Mouse (Mus musculus): ENCODE measurements around the gene Clstn1. TPM values are rescaled to one million over a fixed set of nuclear protein-coding genes. Genes with fewer than 3 reads are reported as not detected.
A peak's percentile ranks its signal among the peaks of the same experiment; 100 is the strongest.

The Clstn1 gene
- polyA plus RNA-seq, 1 experiment from 2014 or later, result 61.9 TPM

GRCm38 (mm10) chr4:149586783-149587595 lies 721 bp downstream of the Clstn1 start:
- ATAC-seq, result peak; percentile 63
- no peaks in the 10 kb centered on the region for H3K36me3 ChIP-seq
- peak overlapping the region; percentile 92 for H3K27ac ChIP-seq
- peaks cover 22% of the 10 kb centered on the region for H3K27me3 ChIP-seq
- peak overlapping the region; percentile 86 for H3K4me3 ChIP-seq (replicated peaks)
- peak overlapping the region; percentile 96 for H3K4me2 ChIP-seq (replicated peaks)
- peaks cover 33% of the 10 kb centered on the region for H3K4me1 ChIP-seq (replicated peaks)
- under 1% methylated on average over 72 of the region's 72 CpGs for WGBS
- no peaks in the 10 kb centered on the region for H3K9me3 ChIP-seq
- H3K9ac ChIP-seq (replicated peaks), result peak overlapping the region; percentile 96

DNA sequence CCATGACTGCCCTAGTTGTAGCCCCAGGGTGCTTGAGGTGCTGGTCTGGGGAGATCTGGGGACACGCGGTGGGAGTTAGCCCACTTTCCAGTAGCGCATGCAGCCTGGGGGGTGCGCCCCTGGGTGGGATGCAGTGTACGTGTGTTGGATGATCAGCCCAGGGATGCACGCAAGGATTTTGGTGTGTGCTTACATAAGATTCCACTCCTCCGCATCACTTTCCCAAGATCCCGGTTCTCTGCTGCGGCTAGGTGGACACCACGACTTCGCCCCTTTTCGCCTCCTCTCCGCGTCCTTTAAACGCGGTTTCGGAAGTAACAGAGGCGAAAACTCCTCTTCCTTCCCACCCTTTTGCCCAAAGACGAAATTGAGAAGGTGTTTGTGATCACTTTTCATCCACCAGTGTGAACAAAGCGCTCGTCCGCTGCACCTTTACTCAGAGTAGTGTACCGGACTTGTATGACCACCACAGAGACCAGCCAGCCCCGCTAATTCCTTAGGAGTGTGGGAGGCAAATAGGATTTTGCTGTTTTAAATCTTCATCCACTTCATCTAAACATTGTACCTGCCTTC lies 1.4 kb downstream of the Clstn1 start:
- 2% methylated on average over 24 of the region's 24 CpGs for WGBS
- no peaks in the 10 kb centered on the region for H3K9me3 ChIP-seq
- H3K36me3 ChIP-seq, result no peaks in the 10 kb centered on the region
- peaks cover 40% of the 10 kb centered on the region for H3K4me1 ChIP-seq (replicated peaks)
- H3K27me3 ChIP-seq, result peaks cover 22% of the 10 kb centered on the region
- peak overlapping the region; percentile 86 for H3K4me3 ChIP-seq (replicated peaks)
- ATAC-seq, result peak; percentile 41
- peak overlapping the region; percentile 96 for H3K9ac ChIP-seq (replicated peaks)
- peak overlapping the region; percentile 96 for H3K4me2 ChIP-seq (replicated peaks)
- H3K27ac ChIP-seq, result peak overlapping the region; percentile 35; the same call in 1 of the 2 replicates

- no peak overlapping the region for H3K9ac ChIP-seq (replicated peaks)
- no peaks in the 10 kb centered on the region for H3K36me3 ChIP-seq
- WGBS, result 86% methylated on average over 1 of the region's 1 CpGs
- no peak overlapping the region for H3K27ac ChIP-seq
- H3K9me3 ChIP-seq, result no peaks in the 10 kb centered on the region
- H3K4me2 ChIP-seq (replicated peaks), result no peak overlapping the region
- peaks cover 51% of the 10 kb centered on the region for H3K4me1 ChIP-seq (replicated peaks)
- H3K27me3 ChIP-seq, result peaks cover 12% of the 10 kb centered on the region
- H3K4me3 ChIP-seq (replicated peaks), result no peak overlapping the region
- no peak for ATAC-seq
Measured at GRCm38 (mm10) chr4:149590200-149590599, 3.9 kb downstream of the Clstn1 start.

DNA sequence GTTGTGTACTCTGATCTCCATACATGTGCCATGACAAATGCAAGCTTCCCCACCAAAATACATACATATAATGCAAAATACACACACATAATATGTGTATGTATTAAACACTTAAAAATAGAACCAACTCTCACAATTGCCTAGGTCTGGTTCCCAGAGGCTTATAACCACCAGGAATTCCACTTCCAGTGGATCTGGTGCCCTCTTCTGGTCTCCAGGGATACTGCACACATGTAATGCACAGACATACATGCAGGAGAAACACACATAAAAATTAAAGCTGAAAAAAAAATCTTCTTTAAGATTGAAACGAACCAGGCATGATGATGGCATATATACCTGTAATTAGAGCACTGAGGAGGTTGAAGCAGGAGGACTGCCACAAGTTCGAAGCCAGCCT lies 5.2 kb downstream of the Clstn1 start:
- 90% methylated on average over 2 of the region's 2 CpGs for WGBS
- H3K36me3 ChIP-seq, result no peaks in the 10 kb centered on the region
- no peak overlapping the region for H3K4me2 ChIP-seq (replicated peaks)
- peaks cover 9% of the 10 kb centered on the region; the same call in 1 of the 2 replicates for H3K27me3 ChIP-seq
- no peaks in the 10 kb centered on the region for H3K9me3 ChIP-seq
- ATAC-seq, result no peak
- no peak overlapping the region for H3K9ac ChIP-seq (replicated peaks)
- H3K27ac ChIP-seq, result no peak overlapping the region
- H3K4me1 ChIP-seq (replicated peaks), result peaks cover 55% of the 10 kb centered on the region
- no peak overlapping the region for H3K4me3 ChIP-seq (replicated peaks)

- Histone ChIP-seq H3K27ac (peak overlapping the region; percentile 52), H3K36me3 (no peaks in the 10 kb centered on the region), H3K9me3 (no peaks in the 10 kb centered on the region), H3K4me1 (replicated peaks) (peaks cover 30% of the 10 kb centered on the region), H3K4me2 (replicated peaks) (no peak overlapping the region), H3K27me3 (no peaks in the 10 kb centered on the region), H3K9ac (replicated peaks) (no peak overlapping the region), H3K4me3 (replicated peaks) (no peak overlapping the region)
- WGBS, result 55% methylated on average over 9 of the region's 9 CpGs
- peak; percentile 62 for ATAC-seq
Measured at GRCm38 (mm10) chr4:149594913-149595581, 8.8 kb downstream of the Clstn1 start.

DNA sequence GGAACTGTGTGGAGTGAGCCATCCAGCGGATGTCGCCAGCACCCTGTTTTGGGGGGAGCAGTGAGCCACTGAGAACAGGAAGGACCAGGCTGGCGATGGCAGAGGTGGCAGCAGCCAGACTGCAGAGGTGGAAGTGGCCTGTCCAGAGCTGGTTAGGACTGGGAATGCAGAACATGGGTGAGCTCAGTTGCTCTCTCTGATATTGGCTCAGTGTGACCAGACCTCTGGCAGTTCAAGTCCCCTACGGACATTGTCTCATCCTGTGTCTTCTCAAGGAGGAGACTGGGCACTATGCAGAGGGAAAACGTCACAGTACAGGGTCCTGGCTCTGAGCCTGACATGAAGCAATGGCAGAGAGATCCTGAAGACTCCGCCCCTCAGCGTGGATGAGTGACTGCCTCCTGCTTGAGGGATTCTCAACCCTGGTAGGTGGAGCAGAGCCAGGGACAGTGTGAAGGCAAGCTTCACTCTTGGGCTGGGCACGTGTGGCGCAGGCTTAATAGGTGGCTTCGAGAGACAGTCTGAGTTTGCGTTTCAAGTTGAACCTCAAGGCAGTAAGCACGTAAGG lies 11.5 kb downstream of the Clstn1 start:
- Histone ChIP-seq H3K27me3 (no peaks in the 10 kb centered on the region), H3K36me3 (no peaks in the 10 kb centered on the region), H3K4me3 (replicated peaks) (no peak overlapping the region), H3K9me3 (no peaks in the 10 kb centered on the region), H3K4me1 (replicated peaks) (peaks cover 35% of the 10 kb centered on the region), H3K4me2 (replicated peaks) (no peak overlapping the region), H3K9ac (replicated peaks) (no peak overlapping the region), H3K27ac (no peak overlapping the region)
- 81% methylated on average over 12 of the region's 12 CpGs for WGBS
- no peak for ATAC-seq

GRCm38 (mm10) chr4:149599549-149599948 lies 13.3 kb downstream of the Clstn1 start:
- H3K4me2 ChIP-seq (replicated peaks), result no peak overlapping the region
- no peaks in the 10 kb centered on the region for H3K36me3 ChIP-seq
- ATAC-seq, result no peak
- H3K9ac ChIP-seq (replicated peaks), result no peak overlapping the region
- 0 out of 2 replicates have a peak, but pooled peaks cover 2% of the 10 kb centered on the region for H3K9me3 ChIP-seq
- H3K4me3 ChIP-seq (replicated peaks), result no peak overlapping the region
- WGBS, result 90% methylated on average over 6 of the region's 6 CpGs
- H3K27me3 ChIP-seq, result no peaks in the 10 kb centered on the region
- H3K27ac ChIP-seq, result no peak overlapping the region
- H3K4me1 ChIP-seq (replicated peaks), result peaks cover 31% of the 10 kb centered on the region

DNA sequence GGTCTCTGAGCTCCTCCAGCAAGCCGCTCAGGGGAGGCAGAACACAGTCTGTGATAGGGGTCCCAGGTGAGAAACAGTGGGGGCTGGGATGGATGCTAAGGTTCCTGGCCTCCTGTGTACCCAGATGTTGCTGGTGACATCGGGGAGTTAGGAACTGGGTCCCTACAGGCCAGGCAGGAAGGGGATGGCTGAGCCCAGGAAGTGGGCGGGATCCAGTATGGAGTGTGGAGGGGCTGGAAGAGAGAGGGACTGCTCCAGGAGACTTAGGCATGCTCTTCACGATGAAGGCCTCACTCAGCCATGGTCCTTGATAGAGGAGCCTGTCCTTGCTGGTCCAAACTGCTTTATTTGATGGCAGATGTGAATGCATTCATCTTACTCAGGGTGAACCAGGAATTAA lies 13.9 kb downstream of the Clstn1 start:
- H3K4me2 ChIP-seq (replicated peaks), result no peak overlapping the region
- H3K9ac ChIP-seq (replicated peaks), result no peak overlapping the region
- no peak for ATAC-seq
- 0 out of 2 replicates have a peak, but pooled peaks cover 3% of the 10 kb centered on the region for H3K9me3 ChIP-seq
- WGBS, result 87% methylated on average over 4 of the region's 4 CpGs
- no peaks in the 10 kb centered on the region for H3K36me3 ChIP-seq
- H3K4me3 ChIP-seq (replicated peaks), result no peak overlapping the region
- no peak overlapping the region for H3K27ac ChIP-seq
- H3K27me3 ChIP-seq, result no peaks in the 10 kb centered on the region
- peaks cover 25% of the 10 kb centered on the region for H3K4me1 ChIP-seq (replicated peaks)

DNA sequence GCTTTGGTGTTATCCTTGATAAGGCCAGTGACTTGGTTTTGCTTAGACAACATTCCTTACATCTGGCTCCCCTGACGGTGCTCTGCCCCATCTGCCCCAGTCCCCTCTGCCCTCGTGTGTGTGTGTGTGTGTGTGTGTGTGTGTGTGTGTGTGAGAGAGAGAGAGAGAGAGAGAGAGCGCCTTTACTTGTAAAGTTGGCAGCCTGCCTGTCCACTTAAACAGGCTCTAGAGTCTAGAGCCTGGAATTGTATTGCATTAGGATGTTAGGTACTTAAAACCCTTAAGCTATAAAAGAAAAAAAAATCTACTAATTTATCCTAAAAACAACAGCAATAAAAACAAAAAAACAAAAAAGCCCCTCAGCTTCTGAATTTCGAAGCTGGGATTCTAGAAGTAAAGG lies 15.2 kb downstream of the Clstn1 start:
- no peak for ATAC-seq
- 47% methylated on average over 4 of the region's 4 CpGs for WGBS
- no peak overlapping the region for H3K4me2 ChIP-seq (replicated peaks)

DNA sequence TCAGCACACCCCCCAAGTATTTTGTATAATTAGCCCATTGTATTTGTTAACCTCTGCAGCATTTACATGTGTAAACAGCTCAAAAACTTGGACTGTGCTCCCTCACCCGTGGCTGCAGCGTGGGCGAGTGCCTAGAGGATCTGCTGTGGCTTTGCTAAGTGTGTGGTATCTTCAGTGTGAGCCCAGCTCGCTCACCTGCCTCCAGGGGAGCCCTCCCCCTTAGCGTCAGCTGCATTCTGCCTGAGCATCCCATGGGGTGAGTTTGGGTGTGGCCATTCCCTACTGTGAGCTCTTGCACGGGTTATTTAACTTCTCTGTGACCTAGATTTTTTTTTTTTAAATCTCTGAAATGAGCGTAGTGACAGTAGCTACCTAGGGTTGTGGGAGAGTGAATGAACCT lies 16.0 kb downstream of the Clstn1 start:
- Histone ChIP-seq H3K4me3 (replicated peaks) (no peak overlapping the region), H3K9ac (replicated peaks) (no peak overlapping the region), H3K4me2 (replicated peaks) (no peak overlapping the region), H3K36me3 (no peaks in the 10 kb centered on the region), H3K27ac (no peak overlapping the region), H3K4me1 (replicated peaks) (peaks cover 32% of the 10 kb centered on the region), H3K9me3 (0 out of 2 replicates have a peak, but pooled peaks cover 3% of the 10 kb centered on the region), H3K27me3 (no peaks in the 10 kb centered on the region)
- no peak for ATAC-seq
- 53% methylated on average over 7 of the region's 7 CpGs for WGBS

More for the DNA sequence above, 15.2 kb downstream of the Clstn1 start:
- no peak overlapping the region for H3K9ac ChIP-seq (replicated peaks)
- H3K9me3 ChIP-seq, result 0 out of 2 replicates have a peak, but pooled peaks cover 3% of the 10 kb centered on the region
- no peaks in the 10 kb centered on the region for H3K36me3 ChIP-seq
- no peak overlapping the region for H3K4me3 ChIP-seq (replicated peaks)
- H3K27ac ChIP-seq, result no peak overlapping the region
- H3K4me1 ChIP-seq (replicated peaks), result peaks cover 24% of the 10 kb centered on the region
- no peaks in the 10 kb centered on the region for H3K27me3 ChIP-seq

DNA sequence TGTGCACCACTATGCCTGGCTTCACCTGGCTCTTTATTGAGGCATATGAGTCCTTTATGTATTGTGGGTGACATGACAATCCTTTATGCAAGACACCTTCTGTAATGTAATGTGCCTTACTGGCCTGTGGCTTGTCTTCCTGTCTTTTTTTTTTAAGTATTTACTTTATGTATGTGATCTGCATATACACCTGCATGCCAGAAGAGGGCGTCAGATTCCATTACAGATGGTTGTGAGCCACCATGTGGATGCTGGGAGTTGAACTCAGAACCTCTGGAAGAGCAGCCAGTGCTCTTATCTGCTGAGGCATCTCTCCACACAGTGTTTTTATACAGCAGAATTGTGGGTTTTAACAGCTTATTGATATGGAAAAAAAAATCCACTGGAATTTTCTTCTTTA lies 17.6 kb downstream of the Clstn1 start:
- Histone ChIP-seq H3K9me3 (0 out of 2 replicates have a peak, but pooled peaks cover 3% of the 10 kb centered on the region), H3K9ac (replicated peaks) (no peak overlapping the region), H3K4me2 (replicated peaks) (no peak overlapping the region), H3K27me3 (no peaks in the 10 kb centered on the region), H3K36me3 (no peaks in the 10 kb centered on the region), H3K27ac (no peak overlapping the region), H3K4me1 (replicated peaks) (peaks cover 46% of the 10 kb centered on the region), H3K4me3 (replicated peaks) (no peak overlapping the region)
- no peak for ATAC-seq
- whole genome bisulfite sequencing, result 62% methylated on average over 1 of the region's 1 CpGs

DNA sequence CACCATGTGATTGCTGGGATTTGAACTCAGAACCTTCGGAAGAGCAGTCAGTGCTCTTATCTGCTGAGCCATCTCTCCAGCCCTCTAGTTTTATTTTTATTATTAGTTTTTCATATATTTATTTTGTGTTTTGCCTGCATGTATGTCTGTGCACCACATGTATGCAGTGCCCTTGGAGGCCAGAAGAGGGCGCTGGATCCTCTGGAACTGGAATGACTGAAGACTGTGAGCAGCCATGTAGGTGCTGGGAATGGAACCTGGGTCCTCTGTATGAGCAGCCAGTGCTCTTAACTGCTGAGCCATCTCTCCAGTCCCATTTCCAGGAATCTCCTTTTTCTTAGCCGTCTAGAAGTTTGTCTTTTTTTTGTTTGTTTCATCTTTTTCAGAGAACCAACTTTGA lies 18.2 kb downstream of the Clstn1 start:
- Histone ChIP-seq H3K36me3 (no peaks in the 10 kb centered on the region), H3K4me1 (replicated peaks) (peaks cover 52% of the 10 kb centered on the region), H3K27ac (no peak overlapping the region), H3K4me2 (replicated peaks) (no peak overlapping the region), H3K27me3 (no peaks in the 10 kb centered on the region), H3K4me3 (replicated peaks) (no peak overlapping the region), H3K9me3 (0 out of 2 replicates have a peak, but pooled peaks cover 3% of the 10 kb centered on the region), H3K9ac (replicated peaks) (no peak overlapping the region)
- WGBS, result 78% methylated on average over 3 of the region's 3 CpGs
- no peak for ATAC-seq
